Mouse (Mus musculus) right cerebral cortex, postnatal 4 days (tissue): ENCODE measurements around the gene Pvalb.

Source experiments
- DNase-seq: peaks from one replicate; pipeline ENCODE4 v3.0.0-alpha.2; 2022

The Pvalb gene

DNA sequence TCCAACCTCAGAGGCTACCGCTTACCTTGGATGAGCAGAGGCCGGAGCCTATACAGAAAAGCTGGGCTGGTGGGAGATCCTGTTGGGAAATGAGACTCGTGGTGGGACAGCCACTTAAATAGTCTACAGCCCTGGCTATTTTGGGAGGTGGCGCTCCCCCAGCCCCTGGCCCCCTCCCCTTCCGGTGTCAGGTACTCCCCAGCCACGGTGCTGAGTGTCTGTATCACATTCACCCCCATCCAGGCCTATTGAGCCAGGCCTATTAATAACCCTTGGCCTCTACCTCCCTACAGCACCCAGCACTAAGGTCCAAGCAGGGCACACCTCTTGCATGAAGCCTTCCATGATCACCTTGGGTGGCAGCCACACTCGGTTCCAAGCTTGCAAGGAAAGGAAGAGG lies at the start of gene Pvalb:
TSS of gene Pvalb (minus strand) at position 89 of the 400 bp plus-strand sequence.
- DNase-seq, result no peak

- peak; percentile 61 for DNase-seq
Measured at GRCm38 (mm10) chr15:78254751-78255150, 48.6 kb upstream of the Pvalb start.

- DNase-seq, result no peak
Measured at GRCm38 (mm10) chr15:78248410-78248809, 42.2 kb upstream of the Pvalb start.

DNA sequence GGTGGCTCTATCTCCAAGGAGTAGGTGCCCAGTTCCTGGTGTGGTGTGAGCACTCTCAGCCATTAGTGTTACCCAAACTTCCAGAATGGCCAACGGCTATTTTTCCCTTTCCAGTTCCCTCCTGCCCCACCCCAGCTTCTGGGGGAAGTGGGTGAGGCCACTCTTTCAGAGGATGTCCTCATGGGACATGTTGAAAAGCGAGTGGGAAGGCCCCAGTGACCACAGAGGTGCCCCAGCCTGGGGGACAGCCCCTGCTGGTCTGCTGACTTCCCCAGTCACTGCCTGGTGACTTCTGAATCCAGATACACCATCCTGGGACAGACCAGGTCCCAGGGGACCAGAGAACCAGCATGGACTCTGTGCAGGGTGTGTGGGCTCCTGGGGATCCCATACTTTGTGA lies 41.5 kb upstream of the Pvalb start:
- no peak for DNase-seq

DNA sequence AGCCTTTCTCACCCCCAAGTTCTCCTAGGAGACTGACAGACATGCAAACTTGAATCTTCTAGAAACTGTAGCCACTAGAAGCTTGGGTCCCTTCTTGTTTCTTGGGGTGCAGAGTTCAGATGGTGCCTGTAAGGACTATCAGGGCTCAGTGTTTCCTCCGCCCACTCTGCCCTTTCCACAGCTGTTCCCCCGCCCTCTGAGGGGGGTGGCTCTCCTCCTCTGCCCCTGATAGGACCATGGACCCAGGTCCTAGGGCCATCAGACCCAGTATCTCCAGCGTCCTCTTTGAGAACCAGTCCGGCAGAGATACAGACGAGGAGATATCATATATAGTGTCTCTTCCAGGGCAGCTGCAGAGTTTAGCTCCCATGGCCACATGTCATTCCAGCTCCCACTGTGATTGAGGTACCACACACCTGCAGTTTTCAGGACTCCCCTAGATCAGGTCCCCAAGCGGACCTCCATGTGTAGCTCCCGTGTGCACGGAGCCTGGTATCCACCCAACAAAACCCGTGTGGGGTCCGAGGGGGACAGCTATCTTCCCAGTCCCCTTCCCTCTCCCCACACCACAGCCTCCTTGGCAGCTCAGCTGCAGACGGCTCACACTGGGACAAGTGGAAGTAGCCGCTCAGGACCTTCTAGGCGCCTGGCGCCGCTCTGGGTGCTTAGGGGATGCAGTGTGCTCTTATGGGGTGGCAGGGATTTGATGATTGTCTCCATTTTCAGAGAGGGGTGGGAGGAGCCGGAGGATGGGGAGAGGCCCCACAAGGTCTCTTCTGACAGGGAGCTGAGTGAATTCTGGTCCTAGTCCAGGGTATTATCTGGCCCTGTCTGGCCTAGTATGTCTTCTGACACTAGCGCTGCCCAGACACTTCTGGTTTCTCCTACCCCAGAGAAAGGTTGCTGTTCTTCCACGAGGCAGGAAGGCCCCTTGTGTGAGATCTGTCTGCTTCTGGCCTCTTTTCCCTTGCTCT lies 40.2 kb upstream of the Pvalb start:
- DNase-seq, result no peak

DNA sequence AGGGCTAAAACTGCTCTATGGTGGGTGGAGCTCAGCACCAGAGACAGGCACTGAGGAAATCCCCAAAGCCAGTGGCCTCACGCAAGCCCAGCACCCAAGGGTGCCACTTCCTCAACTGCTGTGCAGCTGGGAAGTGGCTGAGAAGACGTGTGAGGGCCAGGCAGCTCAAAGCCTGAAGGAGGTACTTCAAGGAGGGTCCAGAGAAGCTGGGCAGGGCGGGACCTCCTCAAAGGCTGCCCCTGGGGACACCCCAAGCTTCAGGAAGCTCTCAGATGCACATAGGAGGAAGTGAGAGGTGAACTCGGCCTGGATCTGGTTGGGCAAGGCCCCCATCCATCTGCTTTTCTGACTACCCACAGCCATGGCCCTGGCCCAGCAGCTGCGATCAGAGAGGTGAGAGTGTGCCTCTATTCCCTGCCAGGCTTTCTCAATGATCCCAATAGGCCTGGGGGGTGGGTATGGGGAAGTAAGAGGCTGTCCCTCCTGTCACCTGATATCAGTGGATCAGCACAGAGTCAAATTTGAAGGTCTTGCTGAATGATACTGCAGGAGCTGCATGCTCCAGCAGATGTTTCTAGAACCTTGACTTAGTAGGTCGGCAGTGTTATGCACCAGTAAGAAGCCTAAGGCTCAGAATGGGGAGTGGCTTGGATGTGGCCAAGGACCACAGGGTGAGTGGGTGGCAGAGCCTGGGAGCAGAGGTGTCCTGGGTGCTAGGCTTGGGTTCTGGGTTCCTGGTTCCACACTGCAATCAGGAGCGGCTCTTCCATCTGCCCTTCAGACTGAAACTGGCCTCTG lies 38.7 kb upstream of the Pvalb start, which contains the start of gene Ncf4:
TSS of gene Ncf4 (plus strand) at position 107 of the 798 bp plus-strand sequence.
- no peak for DNase-seq

GRCm38 (mm10) chr15:78243774-78244173 lies 37.6 kb upstream of the Pvalb start:
- peak; percentile 61 for DNase-seq

DNA sequence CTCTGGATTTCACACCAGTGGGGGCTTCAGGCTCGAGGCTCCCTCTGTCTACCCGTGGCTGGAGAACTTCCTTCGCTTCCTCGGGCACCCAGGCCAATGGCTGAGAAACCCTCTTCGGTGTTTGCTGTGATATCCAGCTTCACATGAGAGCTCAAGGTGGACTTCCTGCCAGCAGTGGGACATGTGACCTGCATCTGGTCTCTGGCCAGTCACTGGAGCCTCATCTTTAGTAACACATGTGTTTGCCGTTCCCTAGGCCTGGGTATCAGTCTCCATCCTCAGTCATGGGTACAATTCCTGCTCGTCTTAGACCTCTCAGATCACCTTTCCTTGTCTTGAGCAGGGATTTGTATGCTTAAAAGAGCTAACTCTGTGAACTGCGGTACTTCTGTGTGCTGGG lies 36.9 kb upstream of the Pvalb start:
- DNase-seq, result no peak

DNA sequence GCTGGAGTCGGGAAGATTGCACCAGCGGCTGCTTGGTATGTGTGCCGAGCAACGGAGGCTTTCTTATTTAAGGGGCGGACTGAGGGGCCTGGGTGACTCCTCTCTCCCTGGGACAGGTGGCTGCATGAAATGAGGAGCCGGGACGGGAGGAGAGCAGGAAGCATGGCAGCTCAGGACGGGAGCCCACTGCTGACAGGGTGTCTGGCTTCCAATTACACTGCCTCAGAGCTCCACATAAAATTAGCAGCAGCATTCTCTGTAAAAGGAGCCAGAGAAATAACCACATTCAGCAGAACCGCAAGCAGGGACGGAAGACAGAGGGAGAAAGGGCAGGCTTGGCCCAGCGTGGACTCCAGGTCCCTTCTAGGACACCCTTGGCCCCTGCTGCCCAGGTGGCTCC lies 35.1 kb upstream of the Pvalb start:
- no peak for DNase-seq

GRCm38 (mm10) chr15:78239956-78240617 lies 33.9 kb upstream of the Pvalb start:
- DNase-seq, result no peak

GRCm38 (mm10) chr15:78239453-78239852 lies 33.3 kb upstream of the Pvalb start:
- DNase-seq, result peak; percentile 72

DNA sequence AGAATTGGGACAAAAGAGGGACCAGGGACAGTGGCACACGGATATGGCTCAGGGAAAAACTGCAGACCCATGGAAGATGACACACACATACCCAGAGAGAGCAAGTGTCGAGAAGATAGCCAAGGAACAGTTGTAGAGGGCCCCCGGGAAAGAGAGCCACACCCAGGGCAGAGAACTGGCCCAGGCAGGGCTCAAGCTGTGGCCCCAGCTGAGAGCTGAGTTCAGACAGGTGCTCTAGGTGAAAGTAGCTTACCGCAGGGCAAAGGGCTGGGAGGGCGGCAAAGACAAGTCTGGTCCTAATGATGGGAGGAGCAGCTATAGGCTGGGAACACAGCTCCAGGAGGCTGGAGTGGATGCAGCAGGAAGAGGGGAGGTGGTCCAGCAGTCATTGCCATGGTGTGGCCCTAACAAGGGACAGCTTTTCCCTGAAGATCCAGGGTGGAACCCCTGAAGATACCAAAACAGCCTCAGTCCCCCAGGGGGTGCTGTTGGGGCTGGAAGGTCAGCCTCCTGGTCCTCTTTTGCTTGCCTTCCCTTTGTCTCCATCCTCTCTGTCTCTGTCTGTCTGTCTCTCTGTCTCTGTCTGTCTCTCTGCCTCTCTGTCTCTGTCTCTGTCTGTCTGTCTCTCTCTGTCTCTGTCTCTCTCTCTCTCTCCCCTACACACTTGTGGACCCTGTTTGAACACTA lies 28.8 kb upstream of the Pvalb start:
- DNase-seq, result no peak

GRCm38 (mm10) chr15:78231346-78232331 lies 25.4 kb upstream of the Pvalb start:
- DNase-seq, result no peak

DNA sequence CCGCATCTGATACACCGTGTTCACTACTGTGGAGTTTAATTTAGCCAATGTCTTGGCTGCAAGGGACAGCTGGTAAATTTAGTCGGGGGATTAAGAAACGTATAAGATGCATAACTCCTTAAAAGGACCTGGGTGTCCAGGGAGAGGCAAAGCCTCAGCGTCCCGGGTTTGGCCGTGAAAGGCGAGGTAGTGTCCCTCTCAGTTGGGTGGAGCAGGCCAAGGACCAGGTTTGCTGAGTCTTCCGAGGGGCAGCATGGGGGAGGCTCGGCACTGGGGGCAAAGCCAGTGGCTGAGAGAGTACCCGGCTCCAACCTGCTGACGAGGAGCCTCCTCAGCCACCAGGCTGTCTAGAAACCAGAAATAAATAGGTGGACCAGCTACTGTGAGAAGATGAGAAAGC lies 21.6 kb upstream of the Pvalb start:
- DNase-seq, result no peak

GRCm38 (mm10) chr15:78215269-78215668 lies 9.1 kb upstream of the Pvalb start:
- DNase-seq, result no peak

GRCm38 (mm10) chr15:78211367-78211766 lies 5.2 kb upstream of the Pvalb start:
- no peak for DNase-seq

DNA sequence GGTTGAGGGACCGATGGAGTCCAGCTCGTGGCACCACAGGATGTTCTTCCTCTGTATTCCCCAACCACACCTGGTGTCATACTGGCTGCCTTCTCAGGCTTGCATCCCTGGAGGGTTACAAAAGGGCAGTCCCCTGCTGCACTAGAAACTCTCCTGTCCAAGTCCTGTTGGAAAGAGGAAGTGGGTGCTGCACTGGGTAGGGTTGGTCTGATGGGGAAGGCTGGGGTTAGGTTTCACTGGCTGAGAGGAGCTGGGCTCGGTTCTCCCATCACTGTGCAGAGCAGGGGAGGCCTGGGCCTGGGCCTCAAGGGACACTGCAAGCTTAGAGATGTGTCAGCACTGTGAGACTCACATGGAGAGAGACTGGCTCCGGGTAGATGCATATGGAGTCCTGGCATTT lies 4.0 kb upstream of the Pvalb start:
- no peak for DNase-seq

- peak; percentile 39 for DNase-seq
Measured at GRCm38 (mm10) chr15:78205192-78205591, 1.0 kb downstream of the Pvalb start.

GRCm38 (mm10) chr15:78204053-78204847 lies 1.9 kb downstream of the Pvalb start:
- peak; percentile 77 for DNase-seq
